Mouse (Mus musculus) right cerebral cortex, adult 18-20 months (tissue): ENCODE measurements around the gene Catsper3.

ENCODE experiments used
- DNase-seq: peaks from one replicate; pipeline ENCODE4 v3.0.0; 2022; ENCODE audit warnings: mixed read lengths

Gene Catsper3

GRCm38 (mm10) chr13:55827679-55828140 lies 43.3 kb downstream of the Catsper3 start:
- DNase-seq, result no peak

GRCm38 (mm10) chr13:55828141-55829017 lies 44.0 kb downstream of the Catsper3 start:
- DNase-seq, result no peak

- no peak for DNase-seq
Observed at GRCm38 (mm10) chr13:55829018-55829655, 44.8 kb downstream of the Catsper3 start.

GRCm38 (mm10) chr13:55830081-55830832 lies 45.9 kb downstream of the Catsper3 start:
- DNase-seq, result no peak

- DNase-seq, result no peak
Observed at GRCm38 (mm10) chr13:55830833-55831721, 46.7 kb downstream of the Catsper3 start.

GRCm38 (mm10) chr13:55831722-55832160 lies 47.4 kb downstream of the Catsper3 start:
- no peak for DNase-seq

GRCm38 (mm10) chr13:55832602-55833001 lies 48.2 kb downstream of the Catsper3 start:
- DNase-seq, result no peak

GRCm38 (mm10) chr13:55833921-55834320 lies 49.6 kb downstream of the Catsper3 start:
- DNase-seq, result no peak

- no peak for DNase-seq
Observed at GRCm38 (mm10) chr13:55834667-55835066, 50.3 kb downstream of the Catsper3 start.

GRCm38 (mm10) chr13:55835548-55836097 lies 51.3 kb downstream of the Catsper3 start:
- DNase-seq, result no peak

GRCm38 (mm10) chr13:55836142-55836625 lies 51.8 kb downstream of the Catsper3 start, which contains the start of gene Pitx1:
Pitx1 (minus strand) TSS chr13:55836192.
- no peak for DNase-seq

GRCm38 (mm10) chr13:55836786-55837780 lies 52.7 kb downstream of the Catsper3 start:
- no peak for DNase-seq

GRCm38 (mm10) chr13:55840223-55840622 lies 55.9 kb downstream of the Catsper3 start:
- DNase-seq, result no peak

- DNase-seq, result no peak
Observed at GRCm38 (mm10) chr13:55843700-55844099, 59.3 kb downstream of the Catsper3 start.

GRCm38 (mm10) chr13:55847805-55848204 lies 63.4 kb downstream of the Catsper3 start:
- no peak for DNase-seq

GRCm38 (mm10) chr13:55848604-55849190 lies 64.3 kb downstream of the Catsper3 start:
- no peak for DNase-seq

- DNase-seq, result no peak
Observed at GRCm38 (mm10) chr13:55850726-55851125, 66.4 kb downstream of the Catsper3 start.

- DNase-seq, result no peak
Observed at GRCm38 (mm10) chr13:55852205-55852604, 67.8 kb downstream of the Catsper3 start.

GRCm38 (mm10) chr13:55855793-55856192 lies 71.4 kb downstream of the Catsper3 start:
- DNase-seq, result no peak

- no peak for DNase-seq
Observed at GRCm38 (mm10) chr13:55858463-55858862, 74.1 kb downstream of the Catsper3 start.
